Mouse (Mus musculus): ENCODE measurements around the gene Ddi2. TPM values are rescaled to one million over a fixed set of nuclear protein-coding genes. Genes with fewer than 3 reads are reported as not detected.

The Ddi2 gene
- polyA plus RNA-seq, 1 experiment from 2014 or later, result 22.4 TPM

- DNase-seq (ENCODE audit: low spot score) (no peak), ATAC-seq (ENCODE audit: insufficient number of reproducible peaks, low FRiP score, low TSS enrichment, low read depth) (no peak)
- H3K27ac ChIP-seq (replicated peaks; ENCODE audit: low read depth, low read length), result no peak overlapping the region
- H3K9me3 ChIP-seq (ENCODE audit: control insufficient read depth, low read length), result no peaks in the 10 kb centered on the region
- no peaks in the 10 kb centered on the region for H3K4me1 ChIP-seq (ENCODE audit: control insufficient read depth, insufficient read depth, low read length)
- no peak overlapping the region for H3K4me2 ChIP-seq (ENCODE audit: low read depth, severe bottlenecking)
- no peak overlapping the region for H3K9ac ChIP-seq (ENCODE audit: low read length)
- H3K4me3 ChIP-seq (ENCODE audit: low read depth, low read length), result no peak overlapping the region
- peaks cover 5% of the 10 kb centered on the region; the same call in 1 of the 2 replicates for H3K36me3 ChIP-seq (ENCODE audit: control insufficient read depth, insufficient read depth, low read length)
- 81% methylated on average over 3 of the region's 3 CpGs for WGBS
- no peaks in the 10 kb centered on the region for H3K27me3 ChIP-seq (ENCODE audit: control insufficient read depth, insufficient read depth, low read length)
Observed at GRCm38 (mm10) chr4:141647187-141647586, 76.0 kb downstream of the Ddi2 start.

- Histone ChIP-seq H3K4me1 (ENCODE audit: control insufficient read depth, insufficient read depth, low read length) (no peaks in the 10 kb centered on the region), H3K9ac (ENCODE audit: low read length) (no peak overlapping the region), H3K27me3 (ENCODE audit: control insufficient read depth, insufficient read depth, low read length) (no peaks in the 10 kb centered on the region), H3K27ac (replicated peaks; ENCODE audit: low read depth, low read length) (no peak overlapping the region), H3K9me3 (ENCODE audit: control insufficient read depth, low read length) (no peaks in the 10 kb centered on the region), H3K36me3 (ENCODE audit: control insufficient read depth, insufficient read depth, low read length) (peaks cover 10% of the 10 kb centered on the region), H3K4me2 (ENCODE audit: low read depth, severe bottlenecking) (no peak overlapping the region), H3K4me3 (ENCODE audit: low read depth, low read length) (no peak overlapping the region)
- no peak for DNase-seq (ENCODE audit: low spot score)
- ATAC-seq (ENCODE audit: insufficient number of reproducible peaks, low FRiP score, low TSS enrichment, low read depth), result no peak
- 93% methylated on average over 8 of the region's 8 CpGs for WGBS
Observed at GRCm38 (mm10) chr4:141645988-141646387, 77.2 kb downstream of the Ddi2 start.

DNA sequence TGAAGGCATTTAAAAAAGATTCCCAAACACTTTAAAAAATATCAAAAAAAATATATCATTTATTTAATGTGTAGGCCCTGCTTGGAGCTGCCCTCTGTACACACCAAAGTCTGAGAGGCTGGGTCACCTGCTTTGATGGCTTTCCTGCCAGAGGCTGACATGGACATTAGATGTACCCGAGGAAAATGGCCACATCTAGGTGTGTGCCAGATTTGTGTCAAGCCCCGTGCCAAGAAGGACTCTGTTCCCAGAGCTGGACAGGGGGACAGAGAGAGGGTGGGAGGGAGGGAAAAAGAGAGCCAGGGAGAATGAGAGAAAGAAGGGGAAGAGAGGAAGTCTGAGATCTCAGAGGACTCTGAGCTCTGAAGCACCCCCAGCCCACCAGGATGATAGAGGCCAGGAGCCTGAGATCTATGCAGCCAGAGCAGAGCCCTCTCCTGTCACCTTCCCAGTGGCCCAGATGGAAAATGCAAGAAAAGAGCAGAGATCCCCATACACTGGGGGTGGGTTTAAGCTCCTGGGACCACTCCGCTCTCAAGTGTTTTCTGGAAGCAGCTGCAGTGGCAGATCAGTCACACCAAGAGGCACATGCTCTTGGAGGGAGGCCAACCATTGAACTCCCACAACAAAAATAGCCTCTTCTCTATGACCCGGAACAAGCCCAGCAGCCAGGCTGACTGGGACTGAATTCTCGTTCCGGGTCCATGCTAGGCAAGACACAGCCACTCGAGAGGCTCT is 79.9 kb downstream of the Ddi2 start:
- ATAC-seq (ENCODE audit: insufficient number of reproducible peaks, low FRiP score, low TSS enrichment, low read depth) (no peak), DNase-seq (ENCODE audit: low spot score) (no peak)
- peaks cover 13% of the 10 kb centered on the region for H3K36me3 ChIP-seq (ENCODE audit: control insufficient read depth, insufficient read depth, low read length)
- no peaks in the 10 kb centered on the region for H3K4me1 ChIP-seq (ENCODE audit: control insufficient read depth, insufficient read depth, low read length)
- no peak overlapping the region for H3K4me3 ChIP-seq (ENCODE audit: low read depth, low read length)
- no peak overlapping the region for H3K27ac ChIP-seq (replicated peaks; ENCODE audit: low read depth, low read length)
- no peak overlapping the region for H3K4me2 ChIP-seq (ENCODE audit: low read depth, severe bottlenecking)
- WGBS, result 90% methylated on average over 7 of the region's 7 CpGs
- H3K9ac ChIP-seq (ENCODE audit: low read length), result no peak overlapping the region
- no peaks in the 10 kb centered on the region for H3K27me3 ChIP-seq (ENCODE audit: control insufficient read depth, insufficient read depth, low read length)
- no peaks in the 10 kb centered on the region for H3K9me3 ChIP-seq (ENCODE audit: control insufficient read depth, low read length)

DNA sequence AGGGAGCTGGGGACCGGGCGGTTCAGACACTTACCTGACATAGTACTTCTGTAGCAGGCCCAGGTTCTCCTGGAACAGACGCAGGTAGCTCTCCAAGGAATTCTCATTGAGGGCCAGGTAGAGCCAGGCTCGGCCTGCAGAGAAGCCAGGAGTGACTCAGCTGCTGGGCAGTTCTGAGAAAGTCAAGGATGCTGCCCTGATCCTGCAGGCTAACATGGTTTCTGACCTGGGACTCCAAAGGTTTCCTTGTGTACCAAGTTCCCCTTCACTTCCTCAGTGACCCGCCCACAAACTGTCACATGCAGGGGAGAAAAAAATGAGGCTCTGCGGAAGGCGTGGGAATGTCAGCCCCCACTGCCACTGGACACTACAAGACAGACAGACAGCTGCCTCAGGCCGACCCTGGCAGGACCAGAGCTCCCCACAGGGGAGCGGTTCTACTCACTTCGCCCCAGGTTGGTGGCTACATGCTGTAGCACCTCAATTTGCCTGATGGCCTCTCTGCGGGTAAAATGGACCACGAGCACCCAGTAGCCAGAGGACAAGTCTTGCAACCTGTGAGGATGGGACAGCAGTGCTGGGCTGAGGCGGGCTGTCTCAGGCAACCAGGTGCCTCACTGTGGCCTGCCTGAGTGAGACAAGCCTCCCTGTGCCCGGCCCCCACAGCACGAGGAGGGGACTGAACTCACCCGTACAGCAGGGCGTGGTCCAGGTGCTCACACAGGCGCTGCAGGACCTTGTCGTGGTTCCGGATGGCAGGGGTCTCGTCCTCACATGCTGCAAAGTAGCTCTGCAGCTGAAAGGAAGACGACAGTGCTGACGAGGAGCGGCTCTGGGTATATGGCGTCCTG is 81.0 kb downstream of the Ddi2 start:
- no peak overlapping the region for H3K27ac ChIP-seq (replicated peaks; ENCODE audit: low read depth, low read length)
- no peak overlapping the region for H3K9ac ChIP-seq (ENCODE audit: low read length)
- H3K36me3 ChIP-seq (ENCODE audit: control insufficient read depth, insufficient read depth, low read length), result peaks cover 13% of the 10 kb centered on the region
- H3K4me2 ChIP-seq (ENCODE audit: low read depth, severe bottlenecking), result no peak overlapping the region
- WGBS, result 91% methylated on average over 25 of the region's 25 CpGs
- DNase-seq (ENCODE audit: low spot score) (no peak), ATAC-seq (ENCODE audit: insufficient number of reproducible peaks, low FRiP score, low TSS enrichment, low read depth) (no peak)
- H3K9me3 ChIP-seq (ENCODE audit: control insufficient read depth, low read length), result no peaks in the 10 kb centered on the region
- no peaks in the 10 kb centered on the region for H3K4me1 ChIP-seq (ENCODE audit: control insufficient read depth, insufficient read depth, low read length)
- H3K27me3 ChIP-seq (ENCODE audit: control insufficient read depth, insufficient read depth, low read length), result no peaks in the 10 kb centered on the region
- no peak overlapping the region for H3K4me3 ChIP-seq (ENCODE audit: low read depth, low read length)

DNA sequence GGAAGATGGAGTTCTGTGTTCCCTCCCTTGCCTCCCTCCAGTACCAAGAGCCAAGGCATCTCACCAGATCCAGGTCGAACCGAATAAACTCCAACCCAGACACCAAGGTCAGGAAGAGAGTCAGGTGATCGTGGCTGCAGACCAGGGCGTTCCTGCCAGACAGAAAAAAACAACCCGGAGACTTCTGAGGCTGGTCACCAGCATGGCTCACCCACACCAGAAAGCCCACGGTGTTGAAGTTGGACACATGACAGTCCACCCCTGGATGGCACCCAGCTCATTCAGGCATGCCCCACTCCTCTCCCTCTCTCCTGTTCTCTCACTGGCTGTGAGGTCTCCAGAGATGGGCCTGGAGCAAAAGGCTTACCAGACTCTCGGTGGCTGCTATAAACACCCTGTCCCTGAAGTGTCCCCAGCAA is 81.9 kb downstream of the Ddi2 start:
- H3K27me3 ChIP-seq (ENCODE audit: control insufficient read depth, insufficient read depth, low read length), result no peaks in the 10 kb centered on the region
- 90% methylated on average over 7 of the region's 7 CpGs for WGBS
- H3K4me3 ChIP-seq (ENCODE audit: low read depth, low read length), result no peak overlapping the region
- H3K4me1 ChIP-seq (ENCODE audit: control insufficient read depth, insufficient read depth, low read length), result no peaks in the 10 kb centered on the region
- no peak overlapping the region for H3K27ac ChIP-seq (replicated peaks; ENCODE audit: low read depth, low read length)
- no peaks in the 10 kb centered on the region for H3K9me3 ChIP-seq (ENCODE audit: control insufficient read depth, low read length)
- DNase-seq (ENCODE audit: low spot score) (no peak), ATAC-seq (ENCODE audit: insufficient number of reproducible peaks, low FRiP score, low TSS enrichment, low read depth) (no peak)
- H3K9ac ChIP-seq (ENCODE audit: low read length), result no peak overlapping the region
- peaks cover 13% of the 10 kb centered on the region for H3K36me3 ChIP-seq (ENCODE audit: control insufficient read depth, insufficient read depth, low read length)
- H3K4me2 ChIP-seq (ENCODE audit: low read depth, severe bottlenecking), result no peak overlapping the region

DNA sequence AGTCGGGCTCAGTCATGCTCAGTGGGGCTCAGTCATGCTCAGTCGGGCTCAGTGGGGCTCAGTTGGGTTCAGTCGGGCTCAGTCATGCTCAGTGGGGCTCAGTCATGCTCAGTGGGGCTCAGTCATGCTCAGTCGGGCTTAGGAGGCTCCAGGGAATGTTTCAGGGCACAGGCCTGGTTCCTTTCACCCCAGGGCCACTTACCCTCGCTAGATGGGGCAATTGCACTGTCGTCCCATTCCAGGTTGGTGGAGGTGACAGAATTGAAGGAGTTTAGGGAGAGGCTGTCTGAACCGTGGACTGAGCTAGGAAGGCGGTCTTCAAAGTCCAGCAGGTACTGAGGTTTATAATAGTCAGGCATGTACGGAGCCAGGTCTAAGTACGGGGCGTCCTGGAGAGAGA is 83.7 kb downstream of the Ddi2 start:
- Histone ChIP-seq H3K4me2 (ENCODE audit: low read depth, severe bottlenecking) (no peak overlapping the region), H3K9ac (ENCODE audit: low read length) (no peak overlapping the region), H3K4me3 (ENCODE audit: low read depth, low read length) (no peak overlapping the region), H3K27ac (replicated peaks; ENCODE audit: low read depth, low read length) (no peak overlapping the region), H3K9me3 (ENCODE audit: control insufficient read depth, low read length) (no peaks in the 10 kb centered on the region), H3K4me1 (ENCODE audit: control insufficient read depth, insufficient read depth, low read length) (no peaks in the 10 kb centered on the region), H3K27me3 (ENCODE audit: control insufficient read depth, insufficient read depth, low read length) (no peaks in the 10 kb centered on the region), H3K36me3 (ENCODE audit: control insufficient read depth, insufficient read depth, low read length) (peaks cover 13% of the 10 kb centered on the region)
- ATAC-seq (ENCODE audit: insufficient number of reproducible peaks, low FRiP score, low TSS enrichment, low read depth) (no peak), DNase-seq (ENCODE audit: low spot score) (no peak)
- 82% methylated on average over 11 of the region's 11 CpGs for WGBS

GRCm38 (mm10) chr4:141636693-141637092 is 86.5 kb downstream of the Ddi2 start:
- no peaks in the 10 kb centered on the region for H3K27me3 ChIP-seq (ENCODE audit: control insufficient read depth, insufficient read depth, low read length)
- no peaks in the 10 kb centered on the region for H3K4me1 ChIP-seq (ENCODE audit: control insufficient read depth, insufficient read depth, low read length)
- no peak overlapping the region for H3K27ac ChIP-seq (replicated peaks; ENCODE audit: low read depth, low read length)
- no peak for ATAC-seq (ENCODE audit: insufficient number of reproducible peaks, low FRiP score, low TSS enrichment, low read depth)
- peaks cover 24% of the 10 kb centered on the region for H3K36me3 ChIP-seq (ENCODE audit: control insufficient read depth, insufficient read depth, low read length)
- 92% methylated on average over 5 of the region's 5 CpGs for WGBS
- no peak overlapping the region for H3K4me3 ChIP-seq (ENCODE audit: low read depth, low read length)
- no peak for DNase-seq (ENCODE audit: low spot score)
- no peak overlapping the region for H3K4me2 ChIP-seq (ENCODE audit: low read depth, severe bottlenecking)
- H3K9ac ChIP-seq (ENCODE audit: low read length), result no peak overlapping the region
- H3K9me3 ChIP-seq (ENCODE audit: control insufficient read depth, low read length), result no peaks in the 10 kb centered on the region

DNA sequence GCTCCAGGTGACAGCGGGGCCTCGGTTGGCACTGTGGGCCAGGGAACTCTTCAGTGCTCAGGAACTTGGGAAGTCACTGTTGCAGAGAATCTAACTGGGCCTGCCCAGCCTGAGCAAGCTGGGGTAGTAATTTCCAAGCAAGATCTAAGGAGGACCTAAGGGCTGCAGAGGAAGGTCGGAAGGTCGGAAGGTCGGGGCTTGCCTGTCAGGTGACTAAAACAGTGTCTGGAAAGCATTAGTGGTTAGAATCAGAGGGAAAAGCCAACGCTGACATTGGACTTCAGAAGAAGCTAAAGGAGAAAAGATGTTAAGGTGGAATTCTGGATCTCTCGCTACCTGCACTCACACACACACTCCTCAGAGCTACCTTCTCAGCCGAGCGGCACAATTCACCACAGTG is 87.2 kb downstream of the Ddi2 start:
- Histone ChIP-seq H3K4me1 (ENCODE audit: control insufficient read depth, insufficient read depth, low read length) (no peaks in the 10 kb centered on the region), H3K27me3 (ENCODE audit: control insufficient read depth, insufficient read depth, low read length) (no peaks in the 10 kb centered on the region), H3K4me3 (ENCODE audit: low read depth, low read length) (no peak overlapping the region), H3K27ac (replicated peaks; ENCODE audit: low read depth, low read length) (no peak overlapping the region), H3K9ac (ENCODE audit: low read length) (no peak overlapping the region), H3K36me3 (ENCODE audit: control insufficient read depth, insufficient read depth, low read length) (peaks cover 27% of the 10 kb centered on the region), H3K4me2 (ENCODE audit: low read depth, severe bottlenecking) (no peak overlapping the region), H3K9me3 (ENCODE audit: control insufficient read depth, low read length) (no peaks in the 10 kb centered on the region)
- no peak for ATAC-seq (ENCODE audit: insufficient number of reproducible peaks, low FRiP score, low TSS enrichment, low read depth)
- no peak for DNase-seq (ENCODE audit: low spot score)
- WGBS, result 52% methylated on average over 9 of the region's 9 CpGs

All from limb, embryonic 11.5 days (tissue).